Mouse (Mus musculus) left cerebral cortex, adult 2 months (tissue): Measurements from ENCODE around the gene Plcb2. TPM values are rescaled to one million over a fixed set of nuclear protein-coding genes. Genes with fewer than 3 reads are reported as not detected.

Source experiments
- DNase-seq, 2 experiments: peaks; one replicate each; pipeline ENCODE4 v3.0.0; 2021 to 2022; ENCODE audit warnings: low spot score in 2 of 2, mixed read lengths in 1 of 2; ENCODE audit errors: extremely low spot score in 1 of 2
- H3K27ac ChIP-seq: fragments of 200-600 bp; 2 replicates; pipeline ENCODE4 v1.8.1; 2022
- H3K4me3 ChIP-seq: fragments of 200-600 bp; 2 replicates; pipeline ENCODE4 v1.8.1; 2022
- CTCF ChIP-seq: fragments of 200-600 bp; IDR thresholded peaks from 2 replicates; pipeline ENCODE4 v1.8.1; 2022; ENCODE audit warnings: antibody characterized with exemption, mild to moderate bottlenecking, moderate library complexity
- intact Hi-C: fragments of 180-260 bp; cut with DNase I; formaldehyde crosslinking; loops from one replicate; pipeline ENCODE4 v1.15.1; 2025
- total RNA-seq, 2 experiments: library from RNA; stranded (reverse); gene quantifications; 2 replicates each; pipeline ENCODE4 v1.2.3; 2021

Plcb2 gene
- total RNA-seq, 2 experiments from 2014 or later = 2.3 to 3.2 TPM

GRCm38 (mm10) chr2:118674500-118674899 is 53.7 kb downstream of the Plcb2 start:
- Histone ChIP-seq H3K27ac (no peak overlapping the region), H3K4me3 (no peak overlapping the region)
- TF ChIP-seq CTCF = no peak
- no peak for DNase-seq
- intact Hi-C loops = no loop called here

GRCm38 (mm10) chr2:118673686-118674465 is 54.4 kb downstream of the Plcb2 start:
- no peak for TF ChIP-seq CTCF
- H3K27ac ChIP-seq = no peak overlapping the region
- intact Hi-C loops = no loop called here
- DNase-seq = no peak
- no peak overlapping the region for H3K4me3 ChIP-seq

GRCm38 (mm10) chr2:118671728-118672127 is 56.5 kb downstream of the Plcb2 start:
- TF ChIP-seq CTCF = no peak
- intact Hi-C loops = no loop called here
- no peak for DNase-seq
- Histone ChIP-seq H3K4me3 (no peak overlapping the region), H3K27ac (no peak overlapping the region)

GRCm38 (mm10) chr2:118669785-118670184 is 58.5 kb downstream of the Plcb2 start:
- no peak for DNase-seq
- H3K4me3 ChIP-seq = no peak overlapping the region
- intact Hi-C loops = no loop called here
- no peak for TF ChIP-seq CTCF
- no peak overlapping the region for H3K27ac ChIP-seq

- TF ChIP-seq CTCF = no peak
Observed at GRCm38 (mm10) chr2:118669245-118669644, 59.0 kb downstream of the Plcb2 start.

GRCm38 (mm10) chr2:118667181-118667580 is 61.1 kb downstream of the Plcb2 start:
- H3K4me3 ChIP-seq = no peak overlapping the region
- no peak for DNase-seq
- no peak for TF ChIP-seq CTCF
- intact Hi-C loops = no loop called here
- no peak overlapping the region for H3K27ac ChIP-seq

More at GRCm38 (mm10) chr2:118669245-118669644, 59.0 kb downstream of the Plcb2 start:
- no peak overlapping the region for H3K27ac ChIP-seq
- no peak for DNase-seq
- intact Hi-C loops = no loop called here
- H3K4me3 ChIP-seq = no peak overlapping the region

GRCm38 (mm10) chr2:118665616-118666015 is 62.6 kb downstream of the Plcb2 start:
- no peak for TF ChIP-seq CTCF
- no peak for DNase-seq
- H3K4me3 ChIP-seq = peak overlapping the region; percentile 67
- H3K27ac ChIP-seq = no peak overlapping the region
- intact Hi-C loops = no loop called here

- no peak for TF ChIP-seq CTCF
- Histone ChIP-seq H3K27ac (peak overlapping the region; percentile 8; the same call in 1 of the 2 replicates), H3K4me3 (peak overlapping the region; percentile 67)
- no peak for DNase-seq
- intact Hi-C loops = no loop called here
Observed at GRCm38 (mm10) chr2:118664975-118665516, 63.2 kb downstream of the Plcb2 start.

- peak; percentile 33 to 48 for DNase-seq
- Histone ChIP-seq H3K4me3 (peak overlapping the region; percentile 67), H3K27ac (peak overlapping the region; percentile 81)
- TF ChIP-seq CTCF = no peak
- intact Hi-C loops = no loop called here
Observed at GRCm38 (mm10) chr2:118663804-118664766, 64.2 kb downstream of the Plcb2 start.

- peak; percentile 70 to 74 for DNase-seq
- Histone ChIP-seq H3K27ac (peak within 1 kb of the TSS; percentile 81), H3K4me3 (peak within 1 kb of the TSS; percentile 67)
- intact Hi-C loops = no loop called here
- no peak for TF ChIP-seq CTCF
Observed at GRCm38 (mm10) chr2:118662902-118663803, 65.1 kb downstream of the Plcb2 start, which contains the start of gene Pak6. TSS of gene Pak6 (plus strand) at chr2:118663303.

GRCm38 (mm10) chr2:118661891-118662290 is 66.3 kb downstream of the Plcb2 start:
- DNase-seq = no peak
- Histone ChIP-seq H3K4me3 (no peak overlapping the region), H3K27ac (no peak overlapping the region)
- TF ChIP-seq CTCF = no peak
- intact Hi-C loops = loop anchor here (1.0 kb wide), 1 partner anchor 31 kb away; no protein-coding TSS in a partner anchor
